Comparison of ENCODE assay signal across 7 mouse cellular contexts in the genomic region with DNA sequence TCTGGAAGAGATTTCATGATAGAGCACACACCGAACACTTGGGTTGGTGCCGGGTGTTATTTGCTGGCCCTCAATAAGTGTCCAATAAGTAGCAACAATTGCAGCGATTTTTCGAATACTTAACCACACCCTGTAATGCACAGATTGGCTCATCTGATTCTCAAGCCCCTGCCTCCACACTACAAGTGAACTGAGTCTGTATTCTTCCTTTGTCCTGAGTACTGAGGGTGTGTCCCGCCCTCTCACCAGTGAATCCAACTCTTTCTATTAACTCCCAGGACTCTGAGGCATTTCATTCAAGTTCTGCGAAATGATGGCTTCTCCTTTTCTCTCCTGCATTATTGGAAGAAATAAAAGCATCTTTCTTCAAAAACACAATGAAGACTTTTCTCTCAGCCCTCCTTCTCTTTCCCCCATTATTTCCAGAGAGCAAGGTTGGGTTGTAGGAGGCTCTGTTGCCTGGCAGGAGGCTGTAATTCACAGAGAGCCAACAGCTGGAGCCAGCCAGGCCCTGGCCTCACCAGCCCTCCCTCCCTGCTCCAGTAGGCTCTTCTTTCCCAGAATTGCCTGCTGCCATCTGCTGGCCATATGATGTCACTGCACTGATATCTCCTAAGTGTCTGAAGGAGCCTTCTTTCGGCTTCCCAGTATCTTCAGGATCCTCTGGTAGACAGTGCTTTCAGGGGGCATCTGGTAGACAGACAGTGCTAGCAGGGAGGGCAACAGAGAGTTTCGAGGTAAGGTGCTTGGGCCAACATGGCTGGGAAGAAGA. TPM values are rescaled to one million over a fixed set of nuclear protein-coding genes. Genes with fewer than 3 reads are reported as not detected.
DNase-seq lines count a peak whose midpoint lies in the region; ATAC-seq and TF ChIP-seq lines count a peak whose summit lies in the region.

No protein-coding gene starts in this region.

- 71% methylated on average over 8 of the region's 8 CpGs for WGBS in embryonic facial prominence, embryonic 11.5 days
- WGBS in limb, embryonic 10.5 days, result 86% methylated on average over 8 of the region's 8 CpGs
- 49% methylated on average over 8 of the region's 8 CpGs for WGBS in midbrain, embryonic 13.5 days
- WGBS in small intestine, adult 2 months, result 60% methylated on average over 8 of the region's 8 CpGs

- H3K4me2 ChIP-seq in embryonic facial prominence, embryonic 11.5 days (ENCODE audit: low read depth, low read length), result no peak overlapping the region
- no peak overlapping the region for H3K4me2 ChIP-seq in midbrain, embryonic 13.5 days (replicated peaks)

- no peak overlapping the region for H3K27ac ChIP-seq in embryonic facial prominence, embryonic 11.5 days (replicated peaks; ENCODE audit: low read depth, low read length)
- H3K27ac ChIP-seq in limb, embryonic 10.5 days, result no peak overlapping the region
- H3K27ac ChIP-seq in midbrain, embryonic 13.5 days, result no peak overlapping the region
- 0 out of 2 replicates have a peak overlapping the region, but pooled peaks have one; percentile 4 for H3K27ac ChIP-seq in small intestine, adult 2 months (ENCODE audit: insufficient read depth, low read depth, low read length)

- no peaks in the 10 kb centered on the region for H3K4me1 ChIP-seq in embryonic facial prominence, embryonic 11.5 days (ENCODE audit: control insufficient read depth, insufficient read depth, low read length)
- peaks cover 28% of the 10 kb centered on the region for H3K4me1 ChIP-seq in limb, embryonic 10.5 days
- H3K4me1 ChIP-seq in midbrain, embryonic 13.5 days (replicated peaks), result peaks cover 8% of the 10 kb centered on the region
- H3K4me1 ChIP-seq in small intestine, adult 2 months (ENCODE audit: control insufficient read depth, insufficient read depth, insufficient read length, low read length), result peaks cover 8% of the 10 kb centered on the region; the same call in 1 of the 2 replicates

- no peaks in the 10 kb centered on the region for H3K27me3 ChIP-seq in embryonic facial prominence, embryonic 11.5 days (ENCODE audit: control insufficient read depth, insufficient read depth, low read length)
- H3K27me3 ChIP-seq in limb, embryonic 10.5 days (ENCODE audit: low read depth, poor library complexity, severe bottlenecking), result no peaks in the 10 kb centered on the region
- no peaks in the 10 kb centered on the region for H3K27me3 ChIP-seq in midbrain, embryonic 13.5 days
- H3K27me3 ChIP-seq in small intestine, adult 2 months (ENCODE audit: control insufficient read depth, insufficient read depth, low read length), result no peaks in the 10 kb centered on the region

- no peaks in the 10 kb centered on the region for H3K9me3 ChIP-seq in embryonic facial prominence, embryonic 11.5 days (replicated peaks; ENCODE audit: control insufficient read depth, low read length)
- no peaks in the 10 kb centered on the region for H3K9me3 ChIP-seq in limb, embryonic 10.5 days (replicated peaks)
- no peaks in the 10 kb centered on the region; the same call in 1 of the 2 replicates for H3K9me3 ChIP-seq in midbrain, embryonic 13.5 days

- no peak overlapping the region for H3K4me3 ChIP-seq in embryonic facial prominence, embryonic 11.5 days (ENCODE audit: low read depth, low read length)
- no peak overlapping the region for H3K4me3 ChIP-seq in limb, embryonic 10.5 days
- no peak overlapping the region for H3K4me3 ChIP-seq in midbrain, embryonic 13.5 days (replicated peaks)
- no peak overlapping the region for H3K4me3 ChIP-seq in small intestine, adult 2 months (ENCODE audit: low read depth, low read length)

- no peak for TF ChIP-seq POLR2A in small intestine, adult 2 months (IDR thresholded peaks at IDR 0.05; ENCODE audit: low read depth, low read length)

- H3K36me3 ChIP-seq in embryonic facial prominence, embryonic 11.5 days (replicated peaks; ENCODE audit: control insufficient read depth, insufficient read depth, low read depth, low read length), result no peaks in the 10 kb centered on the region
- no peaks in the 10 kb centered on the region for H3K36me3 ChIP-seq in limb, embryonic 10.5 days
- H3K36me3 ChIP-seq in midbrain, embryonic 13.5 days, result no peaks in the 10 kb centered on the region
- no peaks in the 10 kb centered on the region for H3K36me3 ChIP-seq in small intestine, adult 2 months (ENCODE audit: control insufficient read depth, insufficient read depth, low read length)

- DNase-seq in adrenal gland, postnatal 25 days, result peak; percentile 78
- DNase-seq in embryonic facial prominence, embryonic 11.5 days (ENCODE audit: low spot score), result peak; percentile 88
- DNase-seq in heart, adult 18-20 months, result peak; percentile 89 to 92
- peak; percentile 84 for DNase-seq in kidney, adult 18-20 months
- peak; percentile 80 for DNase-seq in limb, embryonic 10.5 days (ENCODE audit: low spot score)

- peak; percentile 95 for ATAC-seq in embryonic facial prominence, embryonic 11.5 days (replicated peaks; ENCODE audit: insufficient number of reproducible peaks, low FRiP score, low TSS enrichment, low read depth)
- ATAC-seq in midbrain, embryonic 13.5 days, result peak; percentile 95

- no peak overlapping the region for H3K9ac ChIP-seq in embryonic facial prominence, embryonic 11.5 days (replicated peaks; ENCODE audit: low read length)
- no peak overlapping the region for H3K9ac ChIP-seq in midbrain, embryonic 13.5 days (replicated peaks)

- peak; percentile 81 for TF ChIP-seq CTCF in small intestine, adult 2 months (IDR thresholded peaks at IDR 0.05; ENCODE audit: extremely low read depth, insufficient read length, insufficient replicate concordance, low read depth, low read length)

RNA-seq across cellular contexts. Expression of gene Selenof, which starts 46.7 kb away (rescaled TPM):
- 249 and 324 TPM in 2 replicates for total RNA-seq in adrenal gland, postnatal 25 days (2021)
- 420 and 429 TPM in 2 replicates for polyA plus RNA-seq in embryonic facial prominence, embryonic 11.5 days (2014; fragmentation: Nextera tagmentation; extraction: Ambion mirVana)
- 100 to 1,000 TPM; 136 to 148 TPM for total RNA-seq in heart, adult 18-20 months (2021)
- polyA plus RNA-seq in limb, embryonic 10.5 days (2016; fragmentation: Nextera tagmentation; extraction: Ambion mirVana), result 461 and 480 TPM in 2 replicates
- polyA plus RNA-seq in midbrain, embryonic 13.5 days (2015; fragmentation: Nextera tagmentation; extraction: Ambion mirVana), result 518 and 526 TPM in 2 replicates
- polyA plus RNA-seq in small intestine, adult 2 months (2012; rRNA removed), result 44.9 and 74.2 TPM in 2 replicates

RNA-seq across cellular contexts. Expression of gene Hs2st1, which starts 46.9 kb away (rescaled TPM):
- total RNA-seq in adrenal gland, postnatal 25 days (2021), result 12.9 and 19.5 TPM in 2 replicates
- polyA plus RNA-seq in embryonic facial prominence, embryonic 11.5 days (2014; fragmentation: Nextera tagmentation; extraction: Ambion mirVana), result 14.7 and 16.2 TPM in 2 replicates
- total RNA-seq in heart, adult 18-20 months (2021), result 1 to 10 TPM; 7.6 to 8.4 TPM
- polyA plus RNA-seq in limb, embryonic 10.5 days (2016; fragmentation: Nextera tagmentation; extraction: Ambion mirVana), result 11.4 and 13.0 TPM in 2 replicates
- polyA plus RNA-seq in midbrain, embryonic 13.5 days (2015; fragmentation: Nextera tagmentation; extraction: Ambion mirVana), result 13.9 and 17.4 TPM in 2 replicates
- 1.3 and 2.3 TPM in 2 replicates for polyA plus RNA-seq in small intestine, adult 2 months (2012; rRNA removed)
